Mouse (Mus musculus): ENCODE measurements at regions not wholly inside any gene's neighbourhood (a gene's known extent, or its start where the extent isn't known, plus 50 kb on each side); places are given as distances from the start of the nearest gene placed in this dataset.
A peak's percentile ranks its signal among the peaks of the same experiment; 100 is the strongest.
"Not testable (repeated sequence)": the region's sequence is repeated elsewhere in the genome, so short reads cannot be mapped to it uniquely, and the experiment has no call there.

DNA sequence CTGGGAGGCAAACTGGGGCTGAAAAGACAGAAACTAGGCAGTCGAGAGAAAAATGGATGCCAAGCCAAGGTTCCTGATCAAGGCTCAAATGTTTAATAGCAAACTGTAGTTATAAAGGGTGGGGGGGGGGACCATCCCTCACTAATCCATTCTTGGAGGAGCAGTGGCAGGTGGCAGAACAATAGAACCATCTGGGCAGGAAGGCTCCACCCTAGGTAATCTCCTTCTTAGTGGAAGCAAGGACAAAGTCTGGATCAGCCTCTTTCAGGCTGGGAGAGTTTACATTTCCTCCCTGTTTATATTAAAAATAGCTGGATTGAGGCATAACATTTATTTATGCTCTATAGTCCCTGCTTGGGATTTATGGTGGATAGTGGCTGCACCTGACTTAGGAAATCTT is 180.8 kb downstream of the Cdh9 start:
- no peak for DNase-seq

- not testable (repeated sequence) for DNase-seq
These were observed 181.4 kb downstream of the Cdh9 start for GRCm38 (mm10) chr15:16909941-16910340.

- no peak for DNase-seq
These were observed 186.5 kb downstream of the Cdh9 start for GRCm38 (mm10) chr15:16914966-16915569.

DNA sequence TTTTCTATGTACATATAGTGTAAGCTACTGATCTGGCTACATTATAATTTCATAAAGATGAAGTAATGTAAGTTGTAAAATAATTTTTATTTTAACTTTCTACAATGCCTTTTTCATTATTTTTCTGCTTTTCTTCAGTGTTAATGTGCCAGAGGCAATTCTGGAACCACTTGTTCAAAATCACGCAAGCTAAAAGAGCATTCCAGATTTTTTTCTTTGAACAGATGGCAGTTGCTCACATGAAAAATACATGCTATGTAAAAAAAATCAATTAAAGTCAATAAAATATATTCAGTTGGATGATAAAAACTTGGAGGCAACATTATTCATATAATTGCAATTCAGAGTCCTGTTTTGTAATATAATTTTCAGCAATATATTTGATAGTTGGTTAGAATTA is 194.7 kb downstream of the Cdh9 start:
- no peak for DNase-seq

- DNase-seq: no peak
These were observed 204.7 kb downstream of the Cdh9 start for GRCm38 (mm10) chr15:16933137-16933677.

DNA sequence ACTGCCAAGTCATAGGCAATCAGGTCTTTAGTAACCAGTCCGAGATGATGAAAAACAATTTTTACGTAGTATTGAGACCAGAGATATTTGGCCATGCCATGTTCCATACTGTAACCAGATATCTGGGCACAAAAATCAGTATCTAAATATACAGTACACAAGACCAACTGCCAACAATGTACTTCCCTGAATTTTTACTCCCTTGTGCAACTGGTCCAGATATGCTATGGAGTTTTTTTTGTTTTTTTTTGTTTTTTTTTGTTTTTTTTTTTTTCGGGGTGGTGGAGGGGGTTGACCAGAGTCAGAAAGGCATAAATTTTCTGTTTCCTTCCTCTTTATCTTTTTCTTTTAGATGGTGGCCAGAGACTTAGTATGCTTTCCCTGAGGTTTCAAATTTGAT is 205.9 kb downstream of the Cdh9 start:
- DNase-seq: no peak

GRCm38 (mm10) chr15:16975821-16976220 is 247.3 kb downstream of the Cdh9 start:
- not testable (repeated sequence) for DNase-seq

DNA sequence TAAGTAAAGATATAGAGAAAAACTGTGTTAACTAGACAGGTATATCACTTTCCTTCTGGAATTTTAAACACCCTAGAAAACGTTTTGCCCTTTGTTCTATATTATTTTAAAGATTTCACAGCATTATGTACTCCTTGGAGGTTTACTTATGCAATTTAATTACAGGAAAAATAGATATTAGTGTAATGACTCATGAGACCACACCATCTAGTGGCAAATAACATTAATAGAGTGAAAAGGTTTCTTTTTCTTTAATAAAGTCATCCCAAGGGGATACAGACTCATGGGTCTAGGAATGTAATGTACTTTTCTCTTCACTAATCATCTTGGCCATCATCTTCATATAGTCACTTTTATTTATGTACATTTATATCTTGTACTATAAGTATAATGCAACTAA is 262.3 kb downstream of the Cdh9 start:
- no peak for DNase-seq

GRCm38 (mm10) chr15:16995667-16996066 is 267.1 kb downstream of the Cdh9 start:
- DNase-seq: no peak

GRCm38 (mm10) chr15:17006139-17006538 is 277.6 kb downstream of the Cdh9 start:
- no peak for DNase-seq

DNA sequence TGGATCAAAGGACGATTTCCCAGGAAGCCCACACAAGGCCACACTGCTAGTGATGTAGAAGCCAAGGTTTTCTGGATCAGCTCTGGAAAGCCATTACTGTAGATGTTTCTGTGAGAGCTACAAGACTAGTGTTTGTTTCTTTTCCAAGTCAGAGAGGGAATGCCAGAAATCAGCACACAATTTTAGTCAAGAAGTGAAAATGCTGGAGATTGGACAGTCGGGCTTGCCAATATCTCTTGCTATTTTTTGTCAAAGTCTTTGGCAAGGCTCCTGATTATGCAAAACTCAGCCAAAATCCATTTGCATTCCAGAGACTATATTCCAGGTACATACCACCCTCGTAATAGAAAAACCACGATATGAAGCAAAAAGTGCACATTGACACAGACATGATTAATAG is 279.3 kb downstream of the Cdh9 start:
- no peak for DNase-seq

GRCm38 (mm10) chr15:17048867-17049628 is 320.5 kb downstream of the Cdh9 start:
- no peak for DNase-seq

- DNase-seq: no peak
These were observed 341.2 kb downstream of the Cdh9 start for GRCm38 (mm10) chr15:17069772-17070171.

DNA sequence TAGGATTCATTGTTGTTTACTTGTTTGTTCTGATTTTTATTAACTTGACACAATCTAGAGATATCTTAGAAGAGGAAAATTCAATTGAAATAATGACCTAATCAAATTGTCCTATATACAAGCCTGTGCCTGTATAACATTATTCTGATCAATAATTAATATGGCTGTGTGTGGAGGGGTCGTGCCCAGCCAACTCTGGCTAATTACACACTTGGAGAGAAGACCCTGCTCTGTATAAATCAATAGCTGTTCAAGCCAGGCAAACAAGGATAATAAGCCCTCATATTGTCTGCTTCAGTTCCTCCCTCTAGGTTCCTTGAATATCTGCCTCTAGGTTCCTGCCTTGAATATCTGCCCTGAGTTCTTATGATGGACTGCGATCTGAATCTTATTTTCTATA is 355.5 kb downstream of the Cdh9 start:
- DNase-seq: no peak

DNA sequence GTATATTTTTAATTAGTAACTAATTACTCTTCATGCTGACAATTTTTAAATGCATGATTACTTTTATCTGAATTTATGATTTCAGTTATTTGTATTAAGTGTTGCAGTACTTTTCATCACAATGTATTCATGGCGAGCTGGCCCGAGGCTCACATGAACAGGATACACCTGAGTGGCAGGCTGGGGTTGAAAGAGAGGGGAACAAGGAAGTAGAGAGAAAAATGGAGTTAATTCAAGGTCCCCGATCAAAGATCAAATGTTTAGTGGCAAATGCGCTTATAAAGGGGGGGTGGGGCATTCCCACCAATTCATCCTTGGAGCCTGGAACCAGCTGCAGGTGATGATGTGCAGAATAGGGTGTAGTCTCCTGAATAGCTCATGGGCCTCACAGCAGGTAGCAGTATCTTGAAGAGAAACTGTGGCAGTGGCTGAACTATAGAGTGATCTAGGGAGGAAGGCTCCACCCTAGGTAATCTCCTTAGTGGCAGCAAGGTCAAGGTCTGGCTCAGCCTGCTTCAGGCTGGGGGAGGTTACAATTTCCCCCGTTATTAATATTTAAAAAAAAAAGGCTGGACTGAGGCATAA is 360.2 kb downstream of the Cdh9 start:
- no peak for DNase-seq

DNA sequence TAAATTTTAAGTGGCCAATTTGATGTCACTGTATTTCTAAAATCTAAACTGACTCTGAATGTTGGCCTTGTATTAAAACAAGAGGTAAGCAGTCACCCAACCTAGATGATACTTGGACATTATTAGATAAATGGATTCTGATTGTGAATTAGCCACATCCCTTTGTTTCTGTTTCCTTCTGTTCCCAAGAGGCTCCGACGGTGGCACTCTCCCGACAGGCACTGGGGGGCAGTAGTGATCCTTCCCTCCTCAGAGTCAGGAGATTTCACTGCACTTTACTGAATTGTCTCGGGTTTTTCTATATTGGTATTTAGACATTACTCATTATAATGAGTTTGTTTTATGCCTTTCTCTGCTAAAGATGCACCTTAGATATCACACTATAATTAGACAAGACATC is 370.4 kb downstream of the Cdh9 start:
- DNase-seq: peak; percentile 36

- no peak for DNase-seq
These were observed 372.6 kb downstream of the Cdh9 start for GRCm38 (mm10) chr15:17101182-17101581.

DNA sequence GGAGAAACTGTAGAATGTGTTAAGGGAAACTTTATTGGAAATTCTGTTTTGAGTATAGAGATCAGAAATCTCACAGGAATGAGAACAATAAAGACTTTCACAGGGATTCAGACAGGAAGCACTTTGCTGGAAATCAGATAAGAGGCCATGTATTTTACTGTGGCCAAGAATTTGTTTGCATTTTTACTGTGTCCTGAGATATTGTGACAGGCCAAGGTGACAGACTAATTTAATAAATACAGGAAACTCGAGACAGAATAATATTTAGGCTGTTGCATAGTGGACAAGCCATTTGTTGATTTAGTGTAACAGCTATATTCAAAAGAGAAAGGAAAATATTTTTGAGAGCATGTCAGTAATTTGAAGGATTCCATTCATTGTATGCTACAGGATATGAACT is 407.2 kb downstream of the Cdh9 start:
- DNase-seq: no peak

DNA sequence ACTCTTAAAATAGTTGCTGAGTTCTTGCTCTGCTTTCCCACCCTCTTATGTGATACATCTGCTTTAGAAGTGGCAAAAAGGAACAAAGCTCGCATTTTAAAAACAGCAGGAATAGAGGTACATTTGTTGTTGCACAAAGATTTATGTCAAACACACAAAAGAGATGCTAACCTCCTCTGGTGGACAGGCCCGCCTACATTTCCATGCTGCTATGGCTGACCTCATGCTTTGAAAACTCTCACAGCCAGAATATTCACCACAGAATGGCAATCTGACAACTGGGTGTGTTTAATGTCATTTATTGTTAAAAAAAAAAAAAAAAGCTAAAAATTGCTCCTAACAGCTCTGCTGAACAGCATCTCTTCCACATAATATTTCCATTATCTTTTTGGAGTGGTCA is 451.6 kb downstream of the Cdh9 start:
- no peak for DNase-seq

- no peak for DNase-seq
These were observed 452.9 kb downstream of the Cdh9 start for GRCm38 (mm10) chr15:17181358-17182022.

- no peak for DNase-seq
These were observed 466.9 kb downstream of the Cdh9 start for GRCm38 (mm10) chr15:17195439-17195838.

GRCm38 (mm10) chr15:17204739-17205138 is 476.2 kb downstream of the Cdh9 start:
- no peak for DNase-seq

GRCm38 (mm10) chr15:17245096-17245495 is 516.5 kb downstream of the Cdh9 start:
- DNase-seq: no peak

Measured in adrenal gland, postnatal 25 days (tissue).